Mouse (Mus musculus): Measurements from ENCODE around the gene Antxrl. TPM values are rescaled to one million over a fixed set of nuclear protein-coding genes. Genes with fewer than 3 reads are reported as not detected.

Antxrl gene
- polyA plus RNA-seq, 1 experiment from 2014 or later, result not detected

- WGBS, result 58% methylated on average over 11 of the region's 12 CpGs
- Histone ChIP-seq H3K9ac (replicated peaks) (no peak overlapping the region), H3K4me2 (replicated peaks) (no peak overlapping the region), H3K36me3 (no peaks in the 10 kb centered on the region), H3K4me3 (no peak overlapping the region), H3K27ac (replicated peaks) (no peak overlapping the region), H3K4me1 (no peaks in the 10 kb centered on the region), H3K9me3 (no peaks in the 10 kb centered on the region), H3K27me3 (no peaks in the 10 kb centered on the region)
- ATAC-seq (replicated peaks), result no peak
Observed at GRCm38 (mm10) chr14:34106389-34107062, 54.0 kb downstream of the Antxrl start.

GRCm38 (mm10) chr14:34107594-34107993 lies 55.1 kb downstream of the Antxrl start:
- ATAC-seq (replicated peaks), result no peak
- WGBS, result 81% methylated on average over 4 of the region's 4 CpGs

GRCm38 (mm10) chr14:34114311-34114710 lies 61.8 kb downstream of the Antxrl start:
- H3K36me3 ChIP-seq, result no peaks in the 10 kb centered on the region
- no peaks in the 10 kb centered on the region for H3K4me1 ChIP-seq
- WGBS, result 80% methylated on average over 4 of the region's 4 CpGs
- H3K9ac ChIP-seq (replicated peaks), result no peak overlapping the region
- no peak for ATAC-seq (replicated peaks)
- no peak overlapping the region for H3K27ac ChIP-seq (replicated peaks)
- no peak overlapping the region for H3K4me2 ChIP-seq (replicated peaks)
- no peak overlapping the region for H3K4me3 ChIP-seq
- H3K9me3 ChIP-seq, result no peaks in the 10 kb centered on the region
- no peaks in the 10 kb centered on the region for H3K27me3 ChIP-seq

More at GRCm38 (mm10) chr14:34107594-34107993, 55.1 kb downstream of the Antxrl start:
- no peaks in the 10 kb centered on the region for H3K27me3 ChIP-seq
- H3K4me3 ChIP-seq, result no peak overlapping the region
- no peaks in the 10 kb centered on the region for H3K9me3 ChIP-seq
- H3K4me1 ChIP-seq, result no peaks in the 10 kb centered on the region
- no peak overlapping the region for H3K27ac ChIP-seq (replicated peaks)
- no peak overlapping the region for H3K9ac ChIP-seq (replicated peaks)
- H3K4me2 ChIP-seq (replicated peaks), result no peak overlapping the region
- H3K36me3 ChIP-seq, result no peaks in the 10 kb centered on the region

- Histone ChIP-seq H3K27me3 (no peaks in the 10 kb centered on the region), H3K9me3 (no peaks in the 10 kb centered on the region), H3K9ac (replicated peaks) (no peak overlapping the region), H3K4me2 (replicated peaks) (no peak overlapping the region), H3K4me1 (no peaks in the 10 kb centered on the region), H3K4me3 (no peak overlapping the region), H3K27ac (replicated peaks) (no peak overlapping the region), H3K36me3 (no peaks in the 10 kb centered on the region)
- 83% methylated on average over 7 of the region's 7 CpGs for WGBS
- ATAC-seq (replicated peaks), result no peak
Observed at GRCm38 (mm10) chr14:34119046-34119723, 66.7 kb downstream of the Antxrl start.

- no peak overlapping the region for H3K27ac ChIP-seq (replicated peaks)
- 82% methylated on average over 12 of the region's 12 CpGs for WGBS
- H3K9me3 ChIP-seq, result no peaks in the 10 kb centered on the region
- no peaks in the 10 kb centered on the region for H3K36me3 ChIP-seq
- ATAC-seq (replicated peaks), result no peak
- no peak overlapping the region for H3K4me2 ChIP-seq (replicated peaks)
- H3K4me1 ChIP-seq, result no peaks in the 10 kb centered on the region
- no peaks in the 10 kb centered on the region for H3K27me3 ChIP-seq
- H3K4me3 ChIP-seq, result no peak overlapping the region
- no peak overlapping the region for H3K9ac ChIP-seq (replicated peaks)
Observed at GRCm38 (mm10) chr14:34120016-34120910, 67.8 kb downstream of the Antxrl start.

GRCm38 (mm10) chr14:34120923-34121351 lies 68.4 kb downstream of the Antxrl start:
- Histone ChIP-seq H3K9ac (replicated peaks) (no peak overlapping the region), H3K36me3 (no peaks in the 10 kb centered on the region), H3K4me1 (no peaks in the 10 kb centered on the region), H3K27me3 (no peaks in the 10 kb centered on the region), H3K4me3 (no peak overlapping the region), H3K27ac (replicated peaks) (no peak overlapping the region), H3K9me3 (no peaks in the 10 kb centered on the region), H3K4me2 (replicated peaks) (no peak overlapping the region)
- 93% methylated on average over 3 of the region's 3 CpGs for WGBS
- no peak for ATAC-seq (replicated peaks)

- H3K4me3 ChIP-seq, result no peak overlapping the region
- H3K27ac ChIP-seq (replicated peaks), result no peak overlapping the region
- no peak for ATAC-seq (replicated peaks)
- no peaks in the 10 kb centered on the region for H3K27me3 ChIP-seq
- H3K9ac ChIP-seq (replicated peaks), result no peak overlapping the region
- WGBS, result 97% methylated on average over 4 of the region's 4 CpGs
- H3K9me3 ChIP-seq, result no peaks in the 10 kb centered on the region
- H3K4me2 ChIP-seq (replicated peaks), result no peak overlapping the region
- no peaks in the 10 kb centered on the region for H3K36me3 ChIP-seq
- H3K4me1 ChIP-seq, result no peaks in the 10 kb centered on the region
Observed at GRCm38 (mm10) chr14:34121691-34122090, 69.2 kb downstream of the Antxrl start.

Other genes with a start within 250 kb of the Antxrl start
- gene Gdf10, start 129.1 kb upstream of the Antxrl start, polyA plus RNA-seq (2015; fragmentation: Nextera tagmentation; extraction: Ambion mirVana), result 2.9 and 3.1 TPM in 2 replicates
- not detected in 2 replicates for gene Gdf2, start 111.7 kb upstream of the Antxrl start, polyA plus RNA-seq (2015; fragmentation: Nextera tagmentation; extraction: Ambion mirVana)
- gene Rbp3, start 98.7 kb upstream of the Antxrl start, polyA plus RNA-seq (2015; fragmentation: Nextera tagmentation; extraction: Ambion mirVana), result 0.38 TPM in 1 of 2 replicates, not detected in the other
- 0.13 and 0.19 TPM in 2 replicates for gene Zfp488, start 73.9 kb upstream of the Antxrl start, polyA plus RNA-seq (2015; fragmentation: Nextera tagmentation; extraction: Ambion mirVana)
- not detected in 2 replicates for gene Gm30083, start 37.5 kb upstream of the Antxrl start, polyA plus RNA-seq (2015; fragmentation: Nextera tagmentation; extraction: Ambion mirVana)
- not detected in 2 replicates for gene Gm5460, start 35.9 kb upstream of the Antxrl start, polyA plus RNA-seq (2015; fragmentation: Nextera tagmentation; extraction: Ambion mirVana)
- gene Anxa8, start 33.3 kb downstream of the Antxrl start, polyA plus RNA-seq (2015; fragmentation: Nextera tagmentation; extraction: Ambion mirVana), result not detected in 2 replicates
- gene A630023A22Rik, start 50.0 kb downstream of the Antxrl start, polyA plus RNA-seq (2015; fragmentation: Nextera tagmentation; extraction: Ambion mirVana), result not detected in 2 replicates
- gene Npy4r, start 99.8 kb downstream of the Antxrl start, polyA plus RNA-seq (2015; fragmentation: Nextera tagmentation; extraction: Ambion mirVana), result 0.04 and 0.05 TPM in 2 replicates
- gene Gprin2, start 148.9 kb downstream of the Antxrl start, polyA plus RNA-seq (2015; fragmentation: Nextera tagmentation; extraction: Ambion mirVana), result 3.8 and 3.9 TPM in 2 replicates
- gene Syt15, start 166.9 kb downstream of the Antxrl start, polyA plus RNA-seq (2015; fragmentation: Nextera tagmentation; extraction: Ambion mirVana), result 0.41 and 0.65 TPM in 2 replicates

Data from forebrain, embryonic 15.5 days (tissue).